Mouse (Mus musculus) gonadal fat pad, adult 2 months (tissue): ENCODE data around the gene Kif19a. TPM values are rescaled to one million over a fixed set of nuclear protein-coding genes. Genes with fewer than 3 reads are reported as not detected.

Experiments
- DNase-seq: peaks from one replicate; pipeline ENCODE4 v3.0.0-alpha.2; 2012; ENCODE audit warnings: low read depth
- polyA plus RNA-seq: library from polyadenylated mRNA; depleted of rRNA; stranded (reverse); fragments of >200 nt; gene quantifications from 2 replicates; pipeline ENCODE4 v1.2.3, GENCODE M21; 2012

Kif19a gene
- polyA plus RNA-seq, 1 experiment, result 1.3 TPM

DNA sequence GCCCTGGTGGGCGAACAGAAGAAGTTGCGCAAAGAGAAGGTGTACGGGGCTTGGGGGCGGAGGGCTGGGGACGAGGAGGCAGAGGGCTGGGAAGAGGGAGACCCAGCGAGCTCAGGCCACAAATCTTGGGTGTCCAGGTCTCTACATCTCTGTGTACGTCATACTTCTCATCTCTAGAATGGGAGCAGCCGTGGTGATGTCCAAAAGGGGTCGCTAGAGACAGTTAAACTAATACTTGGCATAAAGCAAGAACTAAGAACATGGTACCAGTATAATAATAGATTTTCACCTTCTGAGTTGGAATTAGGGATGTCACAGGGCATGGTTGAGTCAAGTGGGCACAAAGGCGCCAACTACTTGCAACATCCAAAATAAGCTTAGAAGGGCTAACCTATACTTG lies 20.7 kb downstream of the Kif19a start:
- DNase-seq, result no peak

DNA sequence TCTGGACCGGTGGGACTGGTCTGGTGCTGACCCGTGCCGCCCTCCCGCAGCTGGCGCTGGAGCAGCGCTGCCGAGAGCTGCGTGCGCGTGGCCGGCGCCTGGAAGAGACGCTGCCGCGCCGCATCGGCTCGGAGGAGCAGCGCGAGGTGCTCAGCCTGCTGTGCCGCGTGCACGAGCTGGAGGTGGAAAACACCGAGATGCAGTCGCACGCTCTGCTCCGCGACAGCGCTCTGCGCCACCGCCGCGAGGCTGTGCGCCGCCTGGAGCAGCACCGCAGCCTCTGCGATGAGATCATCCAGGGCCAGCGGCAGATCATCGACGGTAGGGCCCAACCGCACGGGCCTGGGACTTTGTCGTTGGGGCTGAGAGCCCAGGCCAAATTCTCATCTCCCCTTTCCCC lies 21.1 kb downstream of the Kif19a start:
- no peak for DNase-seq

DNA sequence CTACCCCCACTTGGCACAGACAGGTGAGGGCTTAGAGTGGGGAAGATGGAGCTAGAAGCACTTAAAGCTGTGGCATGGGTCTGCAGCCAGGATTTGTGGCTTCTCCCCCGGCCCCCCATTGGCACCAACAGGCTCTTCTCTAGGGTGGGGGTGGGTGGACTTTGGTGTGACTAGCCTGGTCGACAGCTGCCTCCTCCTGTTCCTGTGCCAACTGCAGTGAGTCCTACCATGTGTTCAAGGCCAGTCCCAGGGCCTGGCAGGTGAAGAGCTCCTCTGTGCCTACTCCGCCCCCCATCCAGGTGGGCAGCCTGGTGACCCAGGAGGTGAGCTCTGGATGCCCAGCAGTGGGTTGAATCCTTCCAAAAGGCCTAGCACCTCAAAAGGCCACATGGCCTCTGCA lies 22.4 kb downstream of the Kif19a start:
- no peak for DNase-seq

DNA sequence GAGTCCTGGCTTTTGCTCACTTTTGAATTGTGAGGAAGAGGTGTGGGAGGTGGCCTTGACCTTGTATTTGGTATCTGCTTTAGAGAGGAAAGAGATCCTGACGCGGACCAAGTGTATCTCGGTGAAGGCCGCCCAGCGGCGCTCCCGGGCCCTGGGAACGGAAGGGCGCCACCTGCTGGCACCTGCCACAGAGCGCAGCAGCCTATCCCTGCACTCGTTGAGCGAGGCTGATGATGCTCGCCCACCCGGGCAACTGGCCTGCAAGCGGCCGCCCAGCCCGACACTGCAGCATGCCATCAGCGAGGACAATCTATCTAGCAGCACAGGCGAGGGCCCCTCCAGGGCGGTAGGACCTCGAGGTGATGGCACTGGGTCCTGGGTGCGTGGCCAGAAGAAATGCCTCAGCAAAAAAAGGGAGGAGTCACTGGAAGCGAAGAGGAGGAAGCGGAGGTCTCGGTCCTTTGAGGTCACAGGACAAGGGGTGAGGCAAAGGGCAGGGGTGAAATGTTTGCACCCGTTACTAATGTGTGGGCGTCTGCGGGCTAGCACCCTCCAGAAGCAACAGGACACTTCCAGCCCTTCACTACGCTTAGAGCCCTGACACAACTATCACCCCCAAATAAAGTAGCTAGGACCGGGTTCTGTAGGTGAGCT lies 24.0 kb downstream of the Kif19a start:
- DNase-seq, result no peak

DNA sequence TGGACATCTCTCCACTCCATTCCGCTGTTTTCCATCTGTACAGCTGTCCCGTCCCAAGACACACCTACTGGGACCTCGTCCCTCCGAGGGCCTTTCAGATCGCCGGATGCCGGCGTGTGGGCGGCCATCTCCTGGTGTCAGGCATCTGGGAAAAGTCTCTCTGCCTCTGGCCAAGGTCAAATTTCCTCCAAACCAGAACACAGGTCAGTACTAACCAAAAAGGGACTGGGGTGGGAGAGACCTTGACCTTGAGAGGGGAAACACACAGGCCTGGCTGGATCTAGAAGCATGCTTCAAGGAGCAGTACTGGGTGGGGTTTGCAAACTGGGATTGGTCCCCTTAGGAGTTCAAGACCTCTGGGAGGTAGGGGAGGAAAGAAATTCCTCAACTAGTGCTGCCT lies 24.5 kb downstream of the Kif19a start:
- DNase-seq, result no peak

DNA sequence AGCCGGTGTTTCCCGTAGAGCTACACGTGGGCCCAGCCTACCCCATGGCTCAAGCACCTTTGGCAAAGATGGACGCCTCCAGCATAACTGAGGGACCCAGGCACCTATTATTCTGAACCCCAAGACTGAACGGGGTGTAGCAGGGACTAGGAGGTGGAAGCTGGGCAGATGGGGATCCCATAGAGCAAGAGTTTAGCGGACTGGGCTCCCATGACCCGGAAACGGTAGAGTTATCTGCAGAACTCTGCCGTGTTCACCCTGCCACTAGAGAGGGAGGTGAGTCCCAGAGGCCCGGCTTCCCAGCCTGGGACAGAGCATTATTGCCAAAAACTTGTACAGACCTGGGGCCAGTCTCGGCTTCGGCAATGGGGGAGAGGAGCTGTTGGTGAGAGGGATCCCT lies 25.0 kb downstream of the Kif19a start:
- no peak for DNase-seq

DNA sequence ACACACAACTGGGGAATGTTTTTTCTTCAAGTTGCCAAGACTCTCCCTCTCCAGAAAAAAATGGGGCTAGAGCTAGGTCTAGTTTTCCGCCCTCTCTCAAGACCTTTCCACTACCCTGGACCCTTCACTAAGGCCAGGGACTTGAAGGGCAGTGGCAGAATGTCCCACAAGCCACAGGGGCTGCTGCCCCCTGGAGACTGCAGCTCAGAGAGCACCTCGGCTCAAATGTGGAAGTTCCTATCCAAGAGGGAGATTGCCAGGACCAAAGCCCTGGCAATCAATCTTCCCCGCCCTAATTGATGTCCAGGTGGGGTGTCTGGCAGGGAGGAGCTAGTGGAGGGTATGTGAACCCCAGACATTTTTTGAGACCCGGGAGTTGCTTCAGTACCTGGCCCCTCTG lies 25.7 kb downstream of the Kif19a start:
- DNase-seq, result no peak

DNA sequence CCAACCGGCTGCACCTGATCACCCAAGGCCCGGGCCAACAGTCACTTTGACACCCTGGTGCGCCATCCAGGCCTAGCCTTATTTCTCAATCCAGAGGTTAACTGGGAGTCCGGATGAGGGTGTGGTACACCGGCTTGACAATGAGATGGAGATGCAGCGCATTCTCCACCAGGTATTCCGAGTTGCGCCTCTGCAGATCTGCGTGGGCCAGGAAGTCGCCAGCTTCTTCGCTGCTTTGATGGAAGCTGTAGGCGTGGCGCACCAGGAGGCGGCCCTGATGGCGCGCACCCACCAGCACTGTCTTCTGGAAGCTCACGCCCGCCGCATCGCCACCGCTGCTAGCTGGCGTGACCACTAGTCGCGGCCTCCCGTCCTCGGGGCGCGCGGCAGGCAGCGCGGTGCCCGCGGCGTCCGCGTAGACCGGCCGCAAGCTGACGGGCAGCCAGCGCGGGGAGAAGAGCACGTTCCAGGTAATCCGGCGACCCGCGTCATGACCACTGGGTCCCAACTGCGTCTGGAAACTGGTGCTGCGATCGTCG lies 26.2 kb downstream of the Kif19a start:
- DNase-seq, result no peak

DNA sequence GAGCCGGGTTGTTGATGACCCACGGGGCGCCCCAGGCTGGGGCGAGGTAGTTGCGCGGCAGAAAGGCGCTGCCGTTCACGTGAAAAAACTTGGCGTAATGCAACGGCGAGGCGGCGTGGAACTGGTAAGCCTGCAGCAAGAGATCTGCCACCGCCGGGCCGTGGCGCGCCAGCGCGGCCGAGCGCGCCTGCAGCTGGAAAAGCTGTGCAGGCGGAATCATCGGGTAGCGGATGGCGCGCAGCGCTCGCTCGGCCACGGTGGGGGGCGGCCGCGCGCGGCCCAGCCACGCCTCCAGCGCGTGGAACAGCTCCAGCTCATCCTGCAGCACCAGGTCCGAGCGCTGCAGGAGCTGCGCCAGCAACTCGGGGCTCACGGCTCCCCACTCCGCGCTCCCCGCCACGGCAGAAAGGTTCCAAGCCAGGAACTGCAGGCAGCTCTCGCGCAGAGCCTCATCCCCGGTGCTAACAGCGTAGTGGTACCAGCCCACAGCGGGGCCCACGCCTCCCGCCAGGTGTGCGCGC lies 26.8 kb downstream of the Kif19a start:
- no peak for DNase-seq

DNA sequence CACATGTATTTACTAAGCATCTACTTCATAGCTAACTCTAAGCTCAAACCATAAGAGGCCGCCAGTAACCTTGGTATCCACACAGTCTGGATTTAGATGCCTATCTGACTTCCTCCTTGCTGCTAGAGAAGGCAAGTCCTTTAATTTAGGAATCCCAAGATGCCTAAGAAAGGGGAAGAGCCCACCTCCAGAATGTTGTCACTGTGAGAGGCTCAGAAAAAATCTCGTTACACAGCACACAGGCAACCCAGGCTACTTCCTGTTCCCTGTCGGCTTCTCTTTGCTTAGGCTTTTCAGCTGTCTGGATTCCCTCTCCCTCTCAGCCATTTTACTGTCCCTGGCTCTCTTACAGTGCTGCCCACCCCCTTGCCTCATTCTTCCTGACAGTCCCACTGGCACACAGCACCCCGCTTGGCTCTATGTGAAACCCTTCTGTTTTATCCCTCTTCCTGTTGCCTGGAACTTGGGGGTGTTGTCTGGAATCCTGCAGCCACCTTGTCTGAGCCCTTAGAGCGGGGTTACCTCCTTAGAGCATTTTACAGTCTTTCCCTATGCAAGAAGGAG lies 27.8 kb downstream of the Kif19a start:
- no peak for DNase-seq

DNA sequence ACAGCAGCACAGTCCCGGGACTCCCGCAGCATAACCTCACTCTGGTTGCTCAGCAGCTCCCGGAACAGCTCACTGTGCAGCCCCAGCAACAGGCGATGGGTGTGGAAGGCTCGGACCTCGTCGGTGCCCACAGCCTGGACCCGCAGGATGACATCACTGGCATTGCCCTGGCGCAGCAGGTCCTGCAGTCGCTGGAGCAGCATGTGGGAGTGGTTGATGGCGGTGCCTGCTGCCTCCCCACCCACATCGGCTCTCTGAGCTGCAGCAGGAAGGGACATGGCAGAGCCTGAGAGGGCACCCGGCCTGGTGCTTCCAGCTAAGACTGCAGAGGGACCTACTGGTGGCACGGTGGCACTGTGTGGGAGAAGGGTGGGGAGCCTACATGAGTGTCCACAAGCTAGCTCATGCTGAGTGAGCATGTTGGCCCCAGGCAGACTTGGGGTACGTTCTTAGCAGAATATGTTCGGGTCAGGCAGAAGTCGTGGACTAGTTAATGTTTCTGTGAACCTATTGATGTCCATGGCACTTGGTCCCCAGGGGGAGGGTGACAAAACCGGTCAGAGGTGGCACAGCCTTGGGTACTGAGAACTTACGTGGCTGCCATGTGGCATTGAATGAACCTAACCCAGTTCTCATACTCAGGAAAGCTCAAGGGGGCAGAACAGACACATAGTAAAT lies 28.8 kb downstream of the Kif19a start:
- no peak for DNase-seq

DNA sequence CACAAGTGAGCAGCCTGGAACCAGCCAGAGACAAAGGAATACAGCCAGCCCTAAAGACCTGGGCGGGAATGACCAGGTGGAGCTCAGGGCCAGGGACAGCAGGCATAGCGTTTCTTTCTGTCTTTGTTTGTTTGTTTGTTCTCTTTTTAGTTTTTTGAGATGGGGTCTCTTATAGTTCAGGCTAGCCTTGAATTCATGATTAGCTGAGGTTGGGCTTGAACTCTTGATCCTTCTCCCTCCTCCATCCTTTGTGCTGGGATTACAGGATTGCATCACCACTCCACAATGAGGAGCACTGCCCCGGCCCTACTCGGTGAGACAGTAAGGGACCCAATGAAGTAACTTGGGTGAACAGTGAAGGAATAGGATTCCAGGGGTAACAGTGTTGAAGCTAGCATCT lies 29.5 kb downstream of the Kif19a start:
- DNase-seq, result no peak

DNA sequence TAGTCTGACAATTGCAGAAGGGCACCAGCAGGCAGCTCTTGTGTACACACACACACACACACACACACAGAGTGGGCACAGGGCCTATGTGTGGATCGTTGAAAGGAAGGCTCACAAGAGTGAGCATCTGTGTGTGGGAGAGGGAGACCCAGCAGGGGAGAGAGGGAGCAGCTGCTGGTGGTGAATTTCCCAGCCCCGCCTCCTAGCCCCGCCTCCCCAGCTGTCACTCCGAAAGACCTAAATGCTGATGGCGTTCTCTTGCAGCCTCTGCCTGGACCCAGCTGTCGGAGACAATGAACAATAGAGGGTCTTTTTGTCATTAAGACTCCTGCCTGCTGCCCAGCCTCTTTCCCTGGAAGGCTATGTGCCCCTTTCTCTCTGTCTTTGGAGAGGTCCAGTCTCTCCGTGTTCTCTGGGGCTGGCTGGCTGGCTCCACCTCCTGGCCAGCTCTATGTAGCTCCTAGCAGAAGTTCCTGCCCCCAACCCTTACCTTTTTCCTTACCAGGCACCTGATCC lies 30.1 kb downstream of the Kif19a start:
- DNase-seq, result no peak

DNA sequence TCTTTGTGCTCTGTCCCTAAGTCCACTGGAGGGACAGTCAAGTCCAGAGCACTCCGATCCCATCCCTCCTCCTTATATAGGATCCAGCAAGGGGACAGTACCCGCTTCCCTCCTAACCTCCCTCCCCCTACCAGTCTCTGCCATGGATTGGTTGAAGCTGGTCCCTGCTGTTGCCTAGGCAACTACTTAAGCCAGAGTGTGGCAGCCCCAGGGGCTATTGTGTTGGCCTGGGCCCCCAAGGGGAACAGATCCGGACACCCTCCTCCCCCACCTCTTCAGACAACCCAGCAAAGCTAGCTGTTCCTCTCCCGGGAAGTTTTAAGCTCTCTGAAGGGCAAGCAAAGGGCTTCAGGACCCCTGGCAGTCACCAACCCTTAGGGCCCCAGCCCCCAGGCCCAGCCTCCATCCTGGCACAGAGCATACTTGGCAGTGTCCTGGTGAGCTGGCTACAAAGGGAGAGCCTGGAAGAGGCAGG lies 30.7 kb downstream of the Kif19a start, which contains the start of gene Btbd17:
Btbd17 (minus strand) TSS at position 98 of the 475 bp plus-strand sequence.
- no peak for DNase-seq

DNA sequence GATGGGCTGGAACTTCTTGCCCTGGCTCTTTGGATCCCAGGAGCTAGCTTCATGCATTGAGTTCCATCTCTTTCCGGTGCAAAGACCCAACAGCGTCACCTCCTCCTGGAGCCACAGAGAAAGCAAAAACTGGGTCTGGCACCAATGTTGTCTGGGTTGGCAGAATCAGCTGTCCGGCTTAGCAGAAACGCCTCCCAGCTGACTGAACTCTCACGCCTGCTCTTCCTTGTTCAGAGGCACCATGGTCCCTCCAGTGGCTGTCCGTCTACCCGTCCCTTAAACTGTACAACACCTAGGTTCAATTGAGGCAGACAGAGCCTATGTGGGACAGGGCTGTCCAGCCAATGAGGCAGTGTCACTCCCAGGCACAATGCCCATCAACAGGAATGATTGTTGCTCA lies 32.0 kb downstream of the Kif19a start:
- DNase-seq, result no peak

DNA sequence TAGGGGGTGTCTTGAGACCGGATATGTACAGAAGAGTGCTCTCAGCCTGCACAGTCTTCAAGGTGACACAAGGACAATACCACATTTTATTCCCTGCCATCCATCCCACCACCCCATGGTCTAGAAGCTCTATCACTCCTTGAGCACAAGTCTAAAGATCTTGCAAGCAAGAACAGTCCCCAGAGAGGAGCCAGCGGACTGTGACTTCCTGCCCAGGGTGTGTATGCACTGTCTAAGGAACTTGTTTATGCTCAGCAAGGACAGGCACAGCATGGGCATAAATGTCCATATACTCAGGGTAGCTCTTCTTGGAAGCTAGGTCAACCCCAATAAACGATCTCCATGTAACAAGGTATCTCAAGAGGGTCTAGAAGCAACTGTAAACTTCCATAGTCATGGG lies 32.8 kb downstream of the Kif19a start:
- DNase-seq, result no peak

DNA sequence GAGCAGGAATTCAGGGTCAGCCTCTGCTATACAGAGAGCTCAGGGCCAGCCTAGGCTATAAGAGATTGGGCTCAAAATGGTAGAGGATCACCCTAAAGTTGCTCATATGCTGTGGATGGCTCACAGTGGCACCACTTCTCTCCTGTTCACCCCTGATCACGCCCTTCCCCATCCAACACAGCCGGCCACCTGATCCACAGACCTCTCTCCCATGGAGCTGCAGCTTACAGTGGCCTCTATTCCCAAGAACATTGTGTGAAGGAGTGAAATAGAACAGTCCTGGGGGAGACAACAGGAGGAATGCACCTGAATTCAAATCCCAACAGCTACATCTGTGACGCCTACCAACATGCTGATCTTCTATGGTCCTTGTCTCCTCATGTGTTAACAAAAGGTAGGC lies 33.4 kb downstream of the Kif19a start, which contains the start of gene Gpr142:
Gpr142 (plus strand) TSS at position 301 of the 400 bp plus-strand sequence.
- DNase-seq, result no peak

DNA sequence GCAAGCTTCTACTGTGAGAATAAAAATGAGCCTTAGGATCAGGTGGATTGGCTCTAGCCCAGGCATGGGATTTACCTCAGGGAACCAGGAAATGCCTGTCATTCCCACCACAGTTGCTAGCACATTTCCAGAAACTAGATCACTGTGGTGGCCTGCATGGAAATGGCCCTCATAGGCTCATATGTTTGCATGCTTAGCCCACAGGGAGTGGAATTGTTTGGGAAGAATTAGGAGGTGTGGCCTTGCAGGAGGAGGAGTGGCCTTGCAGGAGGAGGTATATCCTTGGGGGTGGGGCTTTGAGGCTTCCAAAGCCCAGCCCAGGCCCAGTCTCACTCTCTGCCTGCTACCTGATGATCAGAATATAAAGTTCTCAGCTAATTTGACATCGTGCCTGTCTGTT lies 36.7 kb downstream of the Kif19a start:
- no peak for DNase-seq

DNA sequence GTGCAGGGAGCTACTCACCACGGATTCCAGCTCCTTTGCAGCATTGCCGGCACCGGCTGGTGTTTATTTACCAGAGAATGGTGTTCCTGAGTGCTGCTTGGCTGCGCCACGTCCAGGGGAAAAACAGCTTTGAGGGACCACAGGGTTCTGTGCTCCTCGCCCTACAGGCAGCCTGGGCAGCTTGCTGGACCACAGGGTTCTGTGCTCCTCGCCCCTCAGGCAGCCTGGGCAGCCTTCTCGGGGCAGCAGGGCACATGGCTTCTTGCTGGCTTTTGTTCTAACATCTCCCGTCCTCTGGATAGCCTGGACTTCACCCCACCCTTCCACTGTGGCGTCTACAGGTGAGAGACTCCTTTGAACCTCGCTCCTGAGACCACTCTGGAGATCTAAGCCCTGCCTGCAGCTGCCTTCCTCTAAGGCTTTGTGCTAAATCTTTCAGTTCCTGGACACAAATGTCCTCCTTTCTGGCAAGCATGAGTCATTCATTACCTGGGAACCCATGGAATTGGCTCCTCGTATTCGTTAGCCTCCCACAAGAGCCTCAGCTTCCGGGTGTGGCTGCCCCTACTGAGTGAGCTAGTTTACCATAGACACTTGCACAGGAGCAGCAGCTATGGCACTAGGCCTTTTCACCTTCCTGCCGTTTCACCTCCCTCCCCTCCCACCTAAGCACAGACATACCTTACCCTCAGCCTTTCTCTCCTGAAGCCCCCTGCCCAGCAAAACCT lies 37.5 kb downstream of the Kif19a start:
- no peak for DNase-seq

DNA sequence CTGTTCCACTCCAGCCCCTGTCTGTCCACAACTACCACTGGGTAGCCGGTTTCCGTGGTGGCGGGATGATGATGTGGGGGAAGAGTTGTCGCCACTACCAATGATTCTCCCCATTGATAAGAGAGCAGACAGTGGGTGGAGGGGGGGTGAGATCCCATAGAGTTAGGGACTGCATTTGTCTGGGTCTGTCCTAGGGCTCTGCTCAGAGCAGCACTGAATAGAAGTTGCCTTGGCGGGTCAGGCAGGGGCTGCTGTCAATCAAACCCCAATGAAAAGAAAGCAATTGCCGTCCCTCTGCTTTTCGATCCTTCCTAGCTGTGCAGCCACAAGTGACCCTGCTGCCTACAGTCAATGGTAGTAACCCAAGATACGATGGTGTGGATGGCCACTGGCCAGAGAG lies 38.8 kb downstream of the Kif19a start:
- no peak for DNase-seq

DNA sequence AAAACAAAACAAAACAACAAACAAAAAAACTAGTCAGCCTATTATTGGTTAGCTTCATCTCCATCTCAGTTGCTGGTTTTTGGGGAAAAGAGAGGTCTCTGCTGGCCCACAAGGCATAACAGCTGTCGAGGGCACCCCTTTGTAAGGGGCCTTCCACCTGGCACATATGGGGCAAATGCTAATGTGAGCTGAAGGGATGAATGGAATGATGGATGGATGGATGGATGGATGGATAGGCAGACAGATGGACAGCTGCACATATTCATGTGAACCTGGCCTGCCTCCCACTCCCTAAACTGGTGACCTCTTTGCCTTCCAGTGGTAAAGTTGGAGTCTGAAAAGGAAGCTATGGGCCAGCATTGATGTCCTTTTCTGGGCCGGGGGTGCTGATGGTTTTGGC lies 41.8 kb downstream of the Kif19a start:
- no peak for DNase-seq
